Mouse (Mus musculus) layer of hippocampus, postnatal 25 days (tissue): Measurements from ENCODE around the gene Bcl11a. TPM values are rescaled to one million over a fixed set of nuclear protein-coding genes. Genes with fewer than 3 reads are reported as not detected.
A peak's percentile ranks its signal among the peaks of the same experiment; 100 is the strongest.

Source experiments
- DNase-seq, 2 experiments: peaks; one replicate each; pipeline ENCODE4 v3.0.0; 2022; ENCODE audit warnings: mixed read lengths in 2 of 2, low spot score in 1 of 2; ENCODE audit errors: extremely low spot score in 1 of 2
- total RNA-seq, 2 experiments: library from RNA; stranded (reverse); gene quantifications; 2 replicates each; pipeline ENCODE4 v1.2.3; 2021

Bcl11a gene
- total RNA-seq = 100 to 1,000 TPM; 105 to 134 TPM

DNA sequence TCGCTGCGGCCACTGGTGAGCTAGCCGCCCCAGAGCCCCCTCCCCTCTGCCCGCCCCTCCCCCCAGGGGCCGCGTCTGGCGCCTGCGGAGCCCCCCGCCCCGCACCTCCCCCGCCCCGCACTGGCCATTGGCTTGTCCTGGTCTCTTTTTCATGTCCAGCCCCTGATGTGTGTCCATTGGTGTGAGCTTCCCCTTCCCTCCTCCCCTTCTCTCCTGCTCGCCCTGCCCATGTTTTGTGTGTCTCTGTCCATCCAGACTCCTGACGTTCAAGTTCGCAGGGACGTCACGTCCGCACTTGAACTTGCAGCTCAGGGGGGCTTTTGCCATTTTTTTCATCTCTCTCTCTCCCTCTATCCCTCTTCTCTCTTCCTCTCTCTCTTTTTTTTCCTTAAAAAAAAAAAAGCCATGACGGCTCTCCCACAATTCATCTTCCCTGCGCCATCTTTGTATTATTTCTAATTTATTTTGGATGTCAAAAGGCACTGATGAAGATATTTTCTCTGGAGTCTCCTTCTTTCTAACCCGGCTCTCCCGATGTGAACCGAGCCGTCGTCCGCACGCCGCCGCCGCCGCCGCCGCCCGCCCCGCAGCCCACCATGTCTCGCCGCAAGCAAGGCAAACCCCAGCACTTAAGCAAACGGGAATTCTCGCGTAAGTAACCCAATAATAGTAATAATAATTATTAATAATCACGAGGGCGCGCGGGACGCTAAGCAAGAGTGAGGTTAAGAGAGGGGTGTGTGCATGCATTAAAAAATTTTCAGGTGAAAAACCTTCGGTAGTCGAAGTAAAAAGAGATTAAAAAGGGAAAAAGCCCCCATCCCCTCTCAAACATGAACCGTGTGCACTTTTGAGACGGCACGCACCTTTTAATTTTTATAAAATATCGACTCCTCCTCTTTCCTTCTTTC, at the start of gene Bcl11a:
TSS of gene Bcl11a (plus strand) at position 262 of the 911 bp plus-strand sequence.
- DNase-seq = no peak

DNA sequence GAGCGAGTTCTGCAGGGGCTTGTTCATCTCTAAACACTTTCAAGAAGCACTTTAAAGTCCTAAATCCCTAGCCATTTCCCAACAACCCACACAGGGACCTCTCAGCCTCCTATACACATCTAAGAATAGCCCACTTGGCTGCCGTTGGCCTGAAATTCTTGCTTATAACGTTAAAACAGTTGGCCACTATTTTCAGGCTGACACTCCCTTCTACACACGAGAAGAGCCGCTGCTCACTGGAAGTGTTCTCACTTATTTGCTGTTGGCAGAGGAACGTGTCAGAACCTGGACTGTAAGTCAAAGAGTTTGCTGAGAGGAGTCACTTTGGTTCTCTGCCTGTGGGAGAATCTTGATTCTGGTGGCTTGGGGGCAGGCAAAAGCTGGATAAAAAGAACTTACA, 33.8 kb upstream of the Bcl11a start:
- no peak for DNase-seq

DNA sequence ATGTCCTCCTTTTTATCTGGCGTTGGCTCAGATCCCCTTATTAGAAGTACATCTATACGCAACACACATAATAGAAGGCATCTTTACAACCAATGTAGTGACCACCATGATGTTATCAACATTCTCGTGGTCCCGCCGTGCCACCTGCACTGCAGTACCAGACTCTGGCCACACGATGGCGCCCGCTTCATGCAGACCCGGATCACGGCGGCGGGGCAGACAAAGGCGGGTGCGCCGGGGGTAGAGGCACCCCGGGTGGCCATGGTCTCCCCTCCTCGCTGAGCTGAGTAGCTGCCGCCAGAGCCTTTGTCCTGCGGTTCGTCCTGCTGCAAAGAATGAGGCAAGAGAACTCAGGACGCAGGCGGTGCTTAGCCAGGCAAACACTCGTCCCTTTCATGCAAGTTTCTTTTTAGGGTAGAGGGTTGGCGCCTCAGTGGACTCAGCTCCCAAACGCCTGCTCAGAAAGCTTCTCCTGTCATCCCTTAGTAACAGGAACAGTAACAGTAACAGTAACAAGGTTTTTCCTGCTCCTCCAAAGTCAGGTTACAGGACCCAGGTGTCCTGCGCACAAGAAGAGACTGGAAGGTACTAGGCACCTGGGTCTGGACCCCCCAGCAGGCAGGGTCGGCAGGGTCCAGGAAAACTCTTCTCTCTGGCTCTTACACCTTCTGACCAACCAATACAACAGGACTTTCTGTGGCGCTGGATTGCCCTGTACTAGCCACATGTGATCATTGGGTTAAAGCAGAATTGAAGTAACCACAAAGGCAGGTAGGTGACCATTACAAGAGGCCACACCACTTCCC, 28.4 kb upstream of the Bcl11a start:
- peak; percentile 82 to 94 for DNase-seq

DNA sequence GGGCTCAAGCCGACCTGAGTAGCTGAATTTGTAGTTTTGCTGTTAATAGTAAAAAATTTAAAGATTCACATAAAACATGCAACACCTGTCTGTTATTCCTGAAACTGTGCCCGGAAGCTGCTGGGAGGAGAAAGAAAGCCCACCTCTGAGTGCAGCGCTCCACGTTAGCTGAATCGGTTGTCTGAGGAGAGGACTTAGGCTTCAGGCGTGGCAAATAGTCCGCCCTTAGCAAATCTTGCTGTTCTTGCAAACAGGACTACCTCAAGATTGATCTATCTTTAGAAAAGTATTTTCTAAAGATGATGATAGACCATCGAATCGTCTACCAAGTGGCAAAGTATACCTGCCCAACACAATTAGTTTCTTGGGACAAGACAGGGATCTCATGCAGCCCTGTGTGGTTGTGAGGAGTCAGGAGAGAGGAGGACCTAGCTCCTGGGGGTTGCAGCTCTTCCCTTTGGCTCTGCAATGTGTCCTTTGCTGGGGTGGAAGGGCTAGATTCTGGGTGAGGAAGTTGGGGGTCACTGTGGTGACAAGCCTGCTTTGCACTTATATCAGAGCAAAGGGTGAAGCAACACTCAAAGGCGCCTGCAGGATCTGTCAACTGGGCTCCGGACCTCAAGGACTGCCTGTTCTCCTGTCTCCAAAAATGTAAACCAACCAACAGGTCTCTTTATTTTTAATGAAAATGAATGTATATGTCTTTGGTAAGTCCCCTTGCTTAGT, 27.7 kb upstream of the Bcl11a start:
- DNase-seq = no peak

DNA sequence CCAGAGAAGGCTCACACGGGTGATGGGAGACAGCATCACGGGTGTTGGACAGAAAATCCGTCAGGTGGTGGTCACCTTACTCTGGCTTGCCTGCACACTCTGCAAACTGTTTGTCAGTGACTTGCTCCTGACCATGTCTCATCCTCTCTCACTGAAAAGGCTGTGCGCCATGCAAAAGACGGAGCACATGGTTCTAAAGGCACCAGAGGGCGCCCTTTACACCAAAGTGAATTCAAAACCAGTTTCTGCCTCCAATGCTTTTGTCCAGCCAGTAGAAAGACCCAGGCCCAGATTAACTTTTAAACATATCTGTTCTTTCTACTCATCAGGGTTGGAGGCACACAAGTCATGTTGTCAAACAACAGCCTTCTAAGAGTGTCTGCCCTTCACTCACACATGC, 25.0 kb upstream of the Bcl11a start:
- DNase-seq = no peak

DNA sequence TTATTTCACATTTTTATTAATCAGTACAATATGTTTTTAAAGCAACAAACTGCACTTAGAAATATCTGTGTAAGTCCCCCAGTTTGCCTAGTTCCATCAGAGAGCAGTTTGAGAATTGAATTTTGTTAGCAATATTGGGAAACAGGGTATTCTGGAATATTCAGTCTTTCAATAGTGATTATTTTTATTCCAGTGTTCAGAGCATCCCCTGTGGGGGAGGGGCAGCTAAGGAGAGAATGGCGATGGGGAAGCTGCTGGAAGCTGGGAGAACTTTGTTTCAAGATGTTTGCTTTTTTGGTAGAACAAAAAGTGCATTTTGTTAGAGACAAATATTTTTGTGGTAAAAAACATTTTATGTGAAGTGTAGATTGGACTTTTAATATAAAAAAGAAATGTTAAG, 18.7 kb upstream of the Bcl11a start:
- DNase-seq = no peak

DNA sequence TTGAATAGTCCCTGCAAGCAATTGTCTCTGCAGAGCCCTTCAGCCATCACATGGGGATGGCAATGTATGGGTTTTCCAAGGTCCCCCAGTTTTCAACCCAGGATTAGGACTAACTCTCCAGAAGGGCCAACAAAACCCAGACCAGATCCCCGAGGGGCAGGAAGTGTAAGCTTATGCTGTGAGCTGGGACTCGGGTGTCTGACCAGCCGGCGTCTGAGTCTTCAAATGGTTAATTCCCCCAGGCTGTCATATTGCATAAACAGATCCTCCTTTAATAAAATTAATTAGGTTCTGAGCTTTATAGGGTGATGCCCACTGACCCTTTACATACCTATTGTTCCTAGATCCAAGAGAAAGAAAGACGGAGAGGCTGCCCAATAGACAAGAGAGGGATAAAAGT, 17.4 kb upstream of the Bcl11a start:
- no peak for DNase-seq

DNA sequence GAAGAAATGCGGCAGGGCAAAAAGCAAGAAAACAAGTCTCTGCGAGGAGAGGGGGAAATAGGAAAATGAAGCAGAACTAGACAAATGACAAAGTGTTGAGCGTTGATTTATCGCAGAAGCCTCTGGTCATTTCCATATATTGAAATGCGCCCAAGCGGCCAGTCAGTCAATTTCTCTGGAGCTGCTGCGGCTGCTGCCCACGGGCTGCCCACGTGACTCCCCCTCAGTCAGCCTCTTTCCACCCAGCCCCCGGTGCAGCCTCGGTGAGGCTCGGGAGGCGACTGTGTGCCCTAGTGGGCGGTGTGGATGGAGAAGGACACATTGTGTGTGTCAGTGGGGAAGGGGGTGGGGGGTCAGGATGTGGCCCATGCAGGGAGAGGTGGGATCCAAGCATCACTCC, 16.0 kb upstream of the Bcl11a start:
- DNase-seq = no peak

DNA sequence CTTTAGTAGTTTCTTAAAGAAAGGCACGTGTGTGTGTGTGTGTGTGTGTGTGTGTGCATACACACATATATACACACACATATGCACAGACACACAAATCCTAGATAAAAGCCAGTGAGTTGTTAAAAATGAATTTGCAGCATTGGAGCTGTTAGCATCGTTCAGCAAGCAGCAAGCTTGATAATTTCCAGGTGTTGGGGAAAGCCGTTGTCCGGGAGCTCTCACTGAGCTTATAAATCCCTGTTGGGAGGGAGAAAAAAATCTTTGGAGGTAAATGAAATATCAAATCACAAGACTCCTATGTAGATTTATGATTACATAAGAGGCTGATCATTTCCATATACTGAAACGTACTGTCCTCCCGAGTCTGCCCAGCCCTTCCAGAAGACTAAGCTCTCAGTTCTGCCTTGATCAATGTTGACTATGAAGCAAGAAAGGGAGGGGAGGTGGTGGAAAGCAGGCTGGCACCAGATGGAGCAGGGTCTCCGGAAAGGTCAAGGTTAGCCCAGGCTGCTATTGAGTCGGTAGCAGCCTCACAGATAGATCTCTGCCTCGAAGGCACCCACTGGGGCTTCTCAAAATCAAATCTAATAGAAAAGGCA, 15.3 kb upstream of the Bcl11a start:
- no peak for DNase-seq

DNA sequence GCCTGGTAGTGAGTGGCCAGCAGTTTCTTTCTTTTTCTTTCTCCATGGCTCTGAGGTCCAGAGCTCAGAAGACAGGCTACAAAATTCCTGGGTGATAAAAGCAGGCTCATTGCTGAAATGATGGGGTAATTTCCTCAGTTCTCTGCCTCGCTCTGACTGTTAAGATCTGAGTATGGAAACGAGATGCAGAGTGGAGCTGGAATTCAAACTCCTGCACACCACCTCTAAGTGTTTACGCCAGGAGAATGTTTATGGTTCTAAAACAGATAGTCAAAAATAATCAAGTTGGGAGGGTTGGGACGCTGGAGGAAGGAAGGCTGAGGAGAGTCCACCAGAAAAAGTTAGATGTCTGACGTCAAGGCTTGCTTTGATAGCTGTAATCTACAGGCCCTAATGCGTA, 13.6 kb upstream of the Bcl11a start:
- DNase-seq = no peak

DNA sequence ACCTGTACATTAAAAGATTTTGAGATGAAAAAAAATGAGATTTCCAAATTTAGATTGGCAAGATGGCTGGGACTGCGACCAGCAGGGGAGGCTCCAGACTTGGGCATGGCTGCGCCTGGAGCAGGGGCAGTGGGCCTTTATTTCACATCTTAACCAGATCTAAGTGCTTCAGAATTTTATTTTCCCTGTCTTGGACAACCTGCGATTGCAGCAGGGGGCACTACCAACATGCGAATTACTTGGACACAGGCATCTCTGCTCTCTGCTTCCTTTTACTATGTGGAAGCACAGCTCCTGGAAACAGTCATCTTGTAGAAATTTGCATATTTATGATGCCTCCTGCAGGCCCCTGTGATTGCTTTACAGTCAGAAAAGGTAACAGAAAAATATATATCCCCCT, 12.5 kb upstream of the Bcl11a start:
- no peak for DNase-seq

DNA sequence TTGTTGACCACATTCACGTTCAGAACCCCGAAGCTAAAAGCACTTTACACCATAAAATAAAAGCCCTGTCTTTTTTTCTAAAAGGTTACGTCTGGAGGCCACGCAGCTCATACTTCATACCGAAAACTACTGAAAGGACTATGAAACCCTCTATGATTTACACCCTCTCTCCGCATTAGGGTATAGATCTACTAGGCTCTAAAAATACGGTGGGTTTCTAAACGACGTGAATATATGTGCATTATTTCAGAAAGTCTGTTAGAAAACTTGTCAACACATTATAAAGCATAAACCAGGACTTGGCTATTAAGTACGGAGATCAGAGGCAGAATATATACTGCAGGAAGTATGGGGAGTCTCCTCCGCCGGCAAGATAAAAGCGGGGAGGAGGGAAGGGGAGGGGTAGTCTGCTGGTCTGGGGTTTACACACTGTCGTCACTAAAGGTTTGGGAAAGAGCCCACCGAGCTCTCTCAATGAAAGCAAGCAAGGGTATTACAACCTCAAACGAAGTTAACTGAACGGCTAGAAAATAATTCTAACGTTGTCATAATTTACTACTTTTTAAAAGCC, 3.8 kb upstream of the Bcl11a start:
- DNase-seq = no peak

DNA sequence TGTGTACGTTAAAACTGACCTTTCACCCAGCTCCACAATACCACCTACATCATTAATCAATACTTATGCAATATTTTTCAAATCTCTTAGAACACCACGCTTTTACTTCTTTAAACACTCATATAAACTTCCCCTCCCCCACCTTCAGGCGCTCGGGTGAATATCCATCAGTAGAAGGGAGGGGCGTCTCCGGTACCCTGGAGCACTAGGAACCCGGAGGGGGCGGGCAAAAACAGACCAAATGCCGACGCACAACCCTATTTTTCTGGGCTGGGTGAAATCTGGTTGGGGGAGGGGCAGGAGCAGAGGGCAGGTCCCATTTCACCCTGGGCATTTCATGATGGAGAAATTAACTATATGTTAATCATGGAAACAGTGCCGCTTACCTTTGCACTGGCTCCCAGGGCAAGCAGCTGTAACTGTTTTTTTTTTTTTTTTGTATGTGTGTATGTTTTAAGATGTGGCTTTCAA, 3.2 kb upstream of the Bcl11a start, which contains the start of gene A830031A19Rik:
TSS of gene A830031A19Rik (minus strand) at position 421 of the 471 bp plus-strand sequence.
- no peak for DNase-seq

DNA sequence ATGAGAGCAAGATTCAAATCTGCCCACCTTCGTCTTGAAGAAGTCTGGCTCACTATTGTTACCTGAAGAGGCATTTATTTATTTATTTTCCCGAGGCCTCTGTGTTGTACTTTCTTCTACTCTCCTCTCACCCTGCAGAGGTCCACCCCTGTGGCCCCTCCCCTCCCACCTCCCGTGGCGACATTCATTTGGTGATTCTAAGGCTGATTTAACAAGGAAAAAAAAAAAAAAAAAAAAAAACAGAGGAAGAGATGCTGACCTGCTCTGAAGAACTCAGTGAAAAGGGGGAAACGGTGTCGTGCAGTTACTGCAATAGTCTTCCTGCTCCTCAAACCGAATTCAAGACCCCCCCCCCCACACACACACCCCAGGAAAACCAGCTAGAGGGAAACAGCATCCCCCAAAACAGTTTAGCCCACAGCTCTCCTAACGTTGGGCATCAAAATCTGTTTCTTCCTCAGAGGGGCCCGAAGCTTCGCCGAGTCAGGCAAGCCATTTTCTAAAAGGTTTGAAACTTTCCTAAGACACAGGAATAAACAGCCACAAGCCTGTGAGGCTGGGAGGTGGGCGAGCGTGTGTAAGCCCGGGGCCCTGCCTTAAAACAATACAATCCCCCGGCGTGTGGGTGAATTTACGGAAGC, 2.2 kb upstream of the Bcl11a start:
- DNase-seq = no peak

DNA sequence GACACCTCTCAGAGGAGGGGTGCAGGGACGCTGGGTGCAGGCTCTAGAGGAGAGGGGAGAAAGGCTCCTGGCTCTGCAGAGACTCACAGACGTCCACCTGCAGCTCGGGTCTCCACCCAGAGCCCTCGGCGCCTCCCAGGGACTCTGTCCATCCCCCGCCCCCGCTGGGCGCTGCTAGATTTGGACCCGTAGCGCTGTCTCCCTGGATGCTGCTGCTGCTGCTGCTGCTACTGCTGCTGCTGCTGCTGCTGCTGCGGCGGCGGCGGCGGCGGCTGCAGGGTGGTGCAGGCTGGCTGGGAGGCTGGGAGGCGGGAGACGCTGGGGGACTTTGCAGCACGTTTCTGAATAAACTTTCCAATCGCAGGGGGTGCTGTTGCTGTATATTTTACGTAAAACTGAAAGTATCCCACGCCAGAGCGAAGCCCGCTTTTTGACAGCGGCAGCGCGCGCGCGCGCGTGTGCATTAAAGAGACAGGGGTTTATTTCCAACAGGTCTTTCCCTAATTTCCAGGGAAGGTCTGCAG, 1.7 kb upstream of the Bcl11a start:
- DNase-seq = peak; percentile 63 to 68

DNA sequence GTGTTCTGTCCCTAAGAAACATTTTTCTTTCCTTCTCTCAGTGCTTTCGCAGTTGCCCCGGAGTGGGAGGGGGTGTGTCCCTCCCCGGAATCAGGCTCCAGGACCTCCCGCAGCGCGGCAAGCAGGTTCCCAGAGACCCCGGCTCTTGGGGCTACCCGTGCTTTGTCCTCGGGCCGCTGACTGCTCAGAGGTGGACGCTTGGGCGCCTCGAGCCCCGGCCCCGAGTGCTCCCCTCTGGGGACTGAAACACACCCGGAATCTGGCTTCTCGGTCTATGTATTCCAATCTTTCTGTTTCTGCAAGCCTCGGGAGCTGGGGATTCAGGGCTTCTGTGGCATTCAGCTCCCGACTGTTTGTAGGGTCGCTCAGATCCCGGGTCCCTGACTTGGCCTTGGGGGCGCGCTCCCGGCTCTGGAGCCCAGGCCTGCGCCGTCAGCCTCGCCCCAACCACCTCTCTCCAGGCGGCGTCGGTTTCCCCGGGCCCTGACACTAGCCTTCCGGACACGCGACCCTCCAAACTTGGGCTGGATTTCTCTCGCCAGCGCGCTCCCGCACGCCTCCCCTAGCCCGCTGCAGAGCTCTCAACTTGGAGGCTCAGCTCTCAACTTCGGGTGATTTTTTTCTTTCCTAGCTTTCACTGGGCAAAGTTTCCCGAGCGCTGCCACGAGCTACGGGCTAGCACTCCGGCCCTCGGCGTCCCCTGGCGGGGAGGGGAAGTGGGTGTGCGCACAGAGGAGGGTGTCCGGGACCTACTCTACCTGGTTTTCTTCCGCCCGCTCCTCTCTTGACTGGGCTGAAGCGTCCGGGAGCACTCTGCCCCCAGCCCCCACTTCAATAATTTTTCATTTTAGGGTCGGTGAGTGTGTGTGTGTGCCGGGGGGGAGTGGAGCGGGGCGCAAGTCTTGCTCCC, 780 bp upstream of the Bcl11a start:
- no peak for DNase-seq

DNA sequence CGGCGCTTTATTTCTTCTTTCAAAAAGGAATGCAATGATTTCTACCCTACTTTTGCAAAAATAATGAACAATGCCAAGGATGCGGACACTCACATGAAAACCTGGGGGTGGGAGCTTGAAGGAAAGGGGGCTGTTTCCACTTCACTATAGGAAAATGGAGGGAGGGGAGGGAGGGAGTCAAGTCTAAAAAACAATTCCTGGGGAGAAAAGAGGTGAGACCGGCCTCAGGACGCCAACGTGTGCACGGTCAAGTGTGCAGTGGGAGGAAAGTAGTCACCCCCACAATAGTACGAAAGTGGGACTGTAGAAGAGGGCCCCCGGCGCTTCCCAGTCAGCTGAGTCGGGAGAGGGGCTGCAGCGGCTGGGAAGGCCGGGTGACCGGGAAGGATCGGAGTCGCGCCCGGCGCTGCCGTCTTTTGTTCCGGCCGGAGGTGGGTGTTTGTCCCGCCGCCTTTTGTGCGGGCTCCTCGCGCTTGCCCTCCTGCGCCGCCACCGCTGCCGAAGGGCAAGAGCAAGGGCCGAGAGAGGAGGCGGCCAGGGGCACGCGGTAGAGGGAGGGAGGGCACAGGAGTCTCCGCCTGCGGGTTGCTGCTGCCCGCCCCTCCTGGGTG, 955 bp downstream of the Bcl11a start:
- no peak for DNase-seq
